Mouse (Mus musculus): Measurements from ENCODE around the gene Baz2b. TPM values are rescaled to one million over a fixed set of nuclear protein-coding genes. Genes with fewer than 3 reads are reported as not detected.

Gene Baz2b
- polyA plus RNA-seq, 1 experiment from 2014 or later = 74.7 TPM

GRCm38 (mm10) chr2:59966454-59966853 lies 243.2 kb downstream of the Baz2b start:
- H3K36me3 ChIP-seq (ENCODE audit: control insufficient read depth, insufficient read depth, low read length) = peaks cover 8% of the 10 kb centered on the region
- ATAC-seq (ENCODE audit: low FRiP score) = no peak
- H3K27ac ChIP-seq (ENCODE audit: low read depth, low read length) = no peak overlapping the region
- H3K4me3 ChIP-seq (ENCODE audit: low read depth, low read length) = no peak overlapping the region
- H3K9me3 ChIP-seq (ENCODE audit: control insufficient read depth, low read length) = no peaks in the 10 kb centered on the region
- no peak overlapping the region for H3K4me2 ChIP-seq
- no peaks in the 10 kb centered on the region for H3K27me3 ChIP-seq (ENCODE audit: control insufficient read depth, insufficient read depth, low read length)
- H3K9ac ChIP-seq (ENCODE audit: low read length) = no peak overlapping the region
- 92% methylated on average over 6 of the region's 6 CpGs for WGBS
- DNase-seq (ENCODE audit: low spot score, missing footprints) = no peak
- H3K4me1 ChIP-seq (ENCODE audit: control insufficient read depth, insufficient read depth, low read length) = no peaks in the 10 kb centered on the region

GRCm38 (mm10) chr2:59963011-59963410 lies 246.6 kb downstream of the Baz2b start:
- Histone ChIP-seq H3K4me1 (ENCODE audit: control insufficient read depth, insufficient read depth, low read length) (no peaks in the 10 kb centered on the region), H3K36me3 (ENCODE audit: control insufficient read depth, insufficient read depth, low read length) (peaks cover 4% of the 10 kb centered on the region; the same call in 1 of the 2 replicates), H3K4me3 (ENCODE audit: low read depth, low read length) (no peak overlapping the region), H3K27ac (ENCODE audit: low read depth, low read length) (no peak overlapping the region), H3K27me3 (ENCODE audit: control insufficient read depth, insufficient read depth, low read length) (no peaks in the 10 kb centered on the region), H3K9me3 (ENCODE audit: control insufficient read depth, low read length) (no peaks in the 10 kb centered on the region), H3K9ac (ENCODE audit: low read length) (no peak overlapping the region), H3K4me2 (no peak overlapping the region)
- no peak for DNase-seq (ENCODE audit: low spot score, missing footprints)
- no peak for ATAC-seq (ENCODE audit: low FRiP score)
- WGBS = 80% methylated on average over 5 of the region's 5 CpGs

GRCm38 (mm10) chr2:59962579-59962978 lies 247.1 kb downstream of the Baz2b start:
- ATAC-seq (ENCODE audit: low FRiP score) (no peak), DNase-seq (ENCODE audit: low spot score, missing footprints) (no peak)
- no peaks in the 10 kb centered on the region for H3K9me3 ChIP-seq (ENCODE audit: control insufficient read depth, low read length)
- no peaks in the 10 kb centered on the region for H3K27me3 ChIP-seq (ENCODE audit: control insufficient read depth, insufficient read depth, low read length)
- no peak overlapping the region for H3K4me2 ChIP-seq
- H3K4me3 ChIP-seq (ENCODE audit: low read depth, low read length) = no peak overlapping the region
- no peaks in the 10 kb centered on the region for H3K4me1 ChIP-seq (ENCODE audit: control insufficient read depth, insufficient read depth, low read length)
- no peak overlapping the region for H3K9ac ChIP-seq (ENCODE audit: low read length)
- peaks cover 4% of the 10 kb centered on the region; the same call in 1 of the 2 replicates for H3K36me3 ChIP-seq (ENCODE audit: control insufficient read depth, insufficient read depth, low read length)
- 86% methylated on average over 4 of the region's 4 CpGs for WGBS
- H3K27ac ChIP-seq (ENCODE audit: low read depth, low read length) = no peak overlapping the region

GRCm38 (mm10) chr2:59960495-59960772 lies 249.2 kb downstream of the Baz2b start:
- no peak overlapping the region for H3K27ac ChIP-seq (ENCODE audit: low read depth, low read length)
- H3K36me3 ChIP-seq (ENCODE audit: control insufficient read depth, insufficient read depth, low read length) = peaks cover 4% of the 10 kb centered on the region; the same call in 1 of the 2 replicates
- no peaks in the 10 kb centered on the region for H3K9me3 ChIP-seq (ENCODE audit: control insufficient read depth, low read length)
- H3K4me3 ChIP-seq (ENCODE audit: low read depth, low read length) = no peak overlapping the region
- 87% methylated on average over 2 of the region's 2 CpGs for WGBS
- no peak overlapping the region for H3K4me2 ChIP-seq
- no peak for ATAC-seq (ENCODE audit: low FRiP score)
- no peak for DNase-seq (ENCODE audit: low spot score, missing footprints)
- no peak overlapping the region for H3K9ac ChIP-seq (ENCODE audit: low read length)
- no peaks in the 10 kb centered on the region for H3K27me3 ChIP-seq (ENCODE audit: control insufficient read depth, insufficient read depth, low read length)
- no peaks in the 10 kb centered on the region for H3K4me1 ChIP-seq (ENCODE audit: control insufficient read depth, insufficient read depth, low read length)

DNA sequence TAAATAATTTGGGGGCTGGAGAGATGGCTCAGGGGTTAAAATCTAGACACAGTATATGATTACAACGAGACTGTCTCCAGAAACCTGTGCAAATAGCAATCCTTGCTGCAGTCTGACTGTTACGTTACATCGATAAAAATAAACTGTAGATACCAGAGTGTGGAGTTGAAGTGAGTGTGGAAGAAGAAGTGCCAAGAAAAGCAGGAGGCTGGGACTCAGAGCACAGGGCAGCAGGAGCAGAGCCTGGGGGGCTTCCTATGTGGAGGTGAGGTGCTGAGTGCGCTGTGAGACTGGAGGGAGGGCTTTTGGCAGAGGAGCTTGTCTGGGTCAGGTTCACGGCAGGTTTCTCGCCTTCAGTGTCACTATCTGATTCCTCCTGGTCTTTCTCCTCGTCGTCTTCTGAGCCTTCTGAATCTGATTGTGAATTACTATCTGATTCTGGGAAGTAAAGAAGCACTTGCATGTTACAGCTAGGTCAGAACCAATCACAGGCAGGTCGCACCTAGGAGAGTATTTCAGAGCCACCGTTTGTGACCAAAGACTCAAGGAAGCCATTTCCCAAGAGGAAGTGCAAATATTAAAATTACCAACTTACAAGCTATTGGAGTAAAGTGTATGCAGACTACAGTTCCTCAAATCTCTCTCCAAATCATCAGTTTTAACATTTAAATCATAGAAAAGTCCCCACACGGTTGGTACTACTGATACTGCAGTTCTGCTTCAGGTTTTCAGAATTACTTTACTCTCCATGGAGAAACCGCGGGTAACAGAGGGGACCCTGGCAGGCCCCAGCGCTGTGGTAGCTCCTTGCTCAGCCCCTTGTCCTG lies 249.8 kb downstream of the Baz2b start:
- no peaks in the 10 kb centered on the region for H3K27me3 ChIP-seq (ENCODE audit: control insufficient read depth, insufficient read depth, low read length)
- no peak overlapping the region for H3K4me2 ChIP-seq
- ATAC-seq (ENCODE audit: low FRiP score) (no peak), DNase-seq (ENCODE audit: low spot score, missing footprints) (no peak)
- H3K36me3 ChIP-seq (ENCODE audit: control insufficient read depth, insufficient read depth, low read length) = peaks cover 4% of the 10 kb centered on the region; the same call in 1 of the 2 replicates
- H3K4me1 ChIP-seq (ENCODE audit: control insufficient read depth, insufficient read depth, low read length) = no peaks in the 10 kb centered on the region
- no peak overlapping the region for H3K4me3 ChIP-seq (ENCODE audit: low read depth, low read length)
- no peaks in the 10 kb centered on the region for H3K9me3 ChIP-seq (ENCODE audit: control insufficient read depth, low read length)
- WGBS = 94% methylated on average over 14 of the region's 14 CpGs
- H3K27ac ChIP-seq (ENCODE audit: low read depth, low read length) = no peak overlapping the region
- no peak overlapping the region for H3K9ac ChIP-seq (ENCODE audit: low read length)

DNA sequence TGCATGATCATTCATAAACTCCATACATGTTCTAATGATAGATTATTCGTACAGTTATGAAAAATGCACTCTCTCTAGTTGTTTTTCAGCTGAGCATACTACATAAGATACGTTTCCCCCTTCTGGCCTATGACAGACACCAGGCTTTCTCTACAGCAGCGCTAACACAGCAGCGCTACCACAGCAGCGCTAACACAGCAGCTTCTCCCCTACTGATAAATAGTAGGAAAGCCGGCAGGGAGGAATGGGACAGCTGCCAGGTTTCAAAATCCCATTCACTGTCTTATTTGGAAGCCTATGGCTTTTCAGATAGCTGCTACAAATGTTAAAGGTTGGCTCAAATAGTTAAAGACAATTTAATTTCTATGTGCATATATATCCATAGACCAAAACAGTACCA lies 251.1 kb downstream of the Baz2b start:
- no peak overlapping the region for H3K27ac ChIP-seq (ENCODE audit: low read depth, low read length)
- no peaks in the 10 kb centered on the region for H3K27me3 ChIP-seq (ENCODE audit: control insufficient read depth, insufficient read depth, low read length)
- no peak overlapping the region for H3K4me3 ChIP-seq (ENCODE audit: low read depth, low read length)
- WGBS = 87% methylated on average over 6 of the region's 6 CpGs
- no peaks in the 10 kb centered on the region for H3K4me1 ChIP-seq (ENCODE audit: control insufficient read depth, insufficient read depth, low read length)
- no peaks in the 10 kb centered on the region for H3K9me3 ChIP-seq (ENCODE audit: control insufficient read depth, low read length)
- peaks cover 4% of the 10 kb centered on the region; the same call in 1 of the 2 replicates for H3K36me3 ChIP-seq (ENCODE audit: control insufficient read depth, insufficient read depth, low read length)
- no peak for ATAC-seq (ENCODE audit: low FRiP score)
- H3K4me2 ChIP-seq = no peak overlapping the region
- no peak for DNase-seq (ENCODE audit: low spot score, missing footprints)
- no peak overlapping the region for H3K9ac ChIP-seq (ENCODE audit: low read length)

- Histone ChIP-seq H3K4me3 (ENCODE audit: low read depth, low read length) (no peak overlapping the region), H3K9me3 (ENCODE audit: control insufficient read depth, low read length) (no peaks in the 10 kb centered on the region), H3K4me1 (ENCODE audit: control insufficient read depth, insufficient read depth, low read length) (no peaks in the 10 kb centered on the region), H3K27me3 (ENCODE audit: control insufficient read depth, insufficient read depth, low read length) (no peaks in the 10 kb centered on the region), H3K27ac (ENCODE audit: low read depth, low read length) (no peak overlapping the region), H3K36me3 (ENCODE audit: control insufficient read depth, insufficient read depth, low read length) (no peaks in the 10 kb centered on the region; the same call in none of the 2 replicates), H3K4me2 (no peak overlapping the region), H3K9ac (ENCODE audit: low read length) (no peak overlapping the region)
- DNase-seq (ENCODE audit: low spot score, missing footprints) (no peak), ATAC-seq (ENCODE audit: low FRiP score) (no peak)
- WGBS = 91% methylated on average over 7 of the region's 7 CpGs
Measured at GRCm38 (mm10) chr2:59955916-59956315, 253.7 kb downstream of the Baz2b start.

- ATAC-seq (ENCODE audit: low FRiP score) (no peak), DNase-seq (ENCODE audit: low spot score, missing footprints) (no peak)
- H3K9ac ChIP-seq (ENCODE audit: low read length) = no peak overlapping the region
- H3K9me3 ChIP-seq (ENCODE audit: control insufficient read depth, low read length) = no peaks in the 10 kb centered on the region
- H3K4me3 ChIP-seq (ENCODE audit: low read depth, low read length) = no peak overlapping the region
- H3K4me1 ChIP-seq (ENCODE audit: control insufficient read depth, insufficient read depth, low read length) = no peaks in the 10 kb centered on the region
- peaks cover 3% of the 10 kb centered on the region for H3K36me3 ChIP-seq (ENCODE audit: control insufficient read depth, insufficient read depth, low read length)
- no peak overlapping the region for H3K27ac ChIP-seq (ENCODE audit: low read depth, low read length)
- WGBS = 66% methylated on average over 3 of the region's 3 CpGs
- no peak overlapping the region for H3K4me2 ChIP-seq
- H3K27me3 ChIP-seq (ENCODE audit: control insufficient read depth, insufficient read depth, low read length) = no peaks in the 10 kb centered on the region
Measured at GRCm38 (mm10) chr2:59954791-59955190, 254.8 kb downstream of the Baz2b start.

DNA sequence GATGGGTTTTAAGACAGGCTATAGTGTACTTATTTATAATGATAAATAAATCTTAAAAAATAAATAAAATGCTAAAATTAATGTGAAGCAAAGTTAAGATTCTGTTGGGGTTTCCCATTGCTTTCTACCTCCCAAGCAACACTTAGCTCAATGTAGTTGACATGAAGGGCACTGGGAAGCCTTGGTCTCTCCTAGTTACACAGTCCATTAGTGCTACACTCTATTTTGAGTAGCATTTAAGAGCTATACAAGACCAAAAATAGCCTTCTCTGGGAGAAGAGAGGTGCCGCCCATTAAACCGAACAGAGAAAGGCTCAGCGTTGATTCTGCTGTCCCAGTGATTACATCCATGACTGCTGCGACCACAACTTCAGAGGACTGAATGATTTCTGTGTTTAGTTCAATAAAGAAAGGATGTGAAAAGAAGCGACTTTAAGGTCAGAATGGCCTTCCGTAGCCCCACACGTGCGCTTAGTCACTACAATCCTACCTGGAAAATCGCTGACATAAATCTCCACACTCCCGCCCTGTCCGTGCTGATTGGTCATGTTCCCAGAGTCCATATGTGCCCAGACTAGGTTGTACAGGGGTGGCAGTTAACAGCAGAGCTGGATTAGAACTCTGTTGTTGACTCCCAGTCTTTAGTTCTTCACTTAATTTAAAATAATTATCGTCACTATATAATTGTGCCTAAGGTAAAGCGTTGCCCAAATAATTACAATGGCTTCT lies 257.2 kb downstream of the Baz2b start:
- Histone ChIP-seq H3K4me1 (ENCODE audit: control insufficient read depth, insufficient read depth, low read length) (no peaks in the 10 kb centered on the region), H3K4me3 (ENCODE audit: low read depth, low read length) (no peak overlapping the region), H3K9ac (ENCODE audit: low read length) (no peak overlapping the region), H3K36me3 (ENCODE audit: control insufficient read depth, insufficient read depth, low read length) (peaks cover 8% of the 10 kb centered on the region), H3K27ac (ENCODE audit: low read depth, low read length) (no peak overlapping the region), H3K9me3 (ENCODE audit: control insufficient read depth, low read length) (no peaks in the 10 kb centered on the region), H3K4me2 (no peak overlapping the region), H3K27me3 (ENCODE audit: control insufficient read depth, insufficient read depth, low read length) (no peaks in the 10 kb centered on the region)
- ATAC-seq (ENCODE audit: low FRiP score) = no peak
- DNase-seq (ENCODE audit: low spot score, missing footprints) = no peak
- 93% methylated on average over 13 of the region's 13 CpGs for WGBS
